Mouse (Mus musculus) heart, adult 2 months (tissue): ENCODE data around the gene Reep3.

Experiments
- CTCF ChIP-seq: fragments of 200-600 bp; IDR thresholded peaks from 2 replicates; pipeline ENCODE4 v1.8.1; 2022; ENCODE audit warnings: antibody characterized with exemption, mild to moderate bottlenecking, moderate library complexity
- EP300 ChIP-seq: fragments of 200-500 bp; IDR thresholded peaks from 2 replicates; pipeline ENCODE4 v1.6.1; 2011; ENCODE audit warnings: low read depth, low read length, control low read depth; ENCODE audit not compliant: insufficient read depth

- TF ChIP-seq CTCF (no peak), EP300 (no peak)
Observed at GRCm38 (mm10) chr10:67124156-67124555, 27.4 kb upstream of the Reep3 start.
